Mouse (Mus musculus) megakaryocyte-erythroid progenitor cell, adult 5-6 weeks (primary cell): ENCODE results near the gene Dyrk3. TPM values are rescaled to one million over a fixed set of nuclear protein-coding genes. Genes with fewer than 3 reads are reported as not detected.

Experiments
- ATAC-seq: replicated peaks from 2 replicates; pipeline ENCODE4 v1.8.0; 2016; ENCODE audit warnings: mild to moderate bottlenecking, inconsistent platforms; ENCODE audit not compliant: severe bottlenecking, poor library complexity, low FRiP score, low TSS enrichment
- total RNA-seq, 2 experiments: library from RNA; stranded (forward) in 1 of 2; stranded (reverse) in 1 of 2; fragments of 200-1000, 215-1000 nt in 1 of 2; fragments of >200 nt in 1 of 2; fragmentation: Nextera tagmentation in 1 of 2; gene quantifications; 2 replicates each; pipeline ENCODE4 v1.2.3; 2014 to 2017

Gene Dyrk3
- 18.2 and 19.6 TPM in 2 replicates for total RNA-seq (2014; fragmentation: Nextera tagmentation)
- 20.0 and 31.3 TPM in 2 replicates for total RNA-seq (2017)

DNA sequence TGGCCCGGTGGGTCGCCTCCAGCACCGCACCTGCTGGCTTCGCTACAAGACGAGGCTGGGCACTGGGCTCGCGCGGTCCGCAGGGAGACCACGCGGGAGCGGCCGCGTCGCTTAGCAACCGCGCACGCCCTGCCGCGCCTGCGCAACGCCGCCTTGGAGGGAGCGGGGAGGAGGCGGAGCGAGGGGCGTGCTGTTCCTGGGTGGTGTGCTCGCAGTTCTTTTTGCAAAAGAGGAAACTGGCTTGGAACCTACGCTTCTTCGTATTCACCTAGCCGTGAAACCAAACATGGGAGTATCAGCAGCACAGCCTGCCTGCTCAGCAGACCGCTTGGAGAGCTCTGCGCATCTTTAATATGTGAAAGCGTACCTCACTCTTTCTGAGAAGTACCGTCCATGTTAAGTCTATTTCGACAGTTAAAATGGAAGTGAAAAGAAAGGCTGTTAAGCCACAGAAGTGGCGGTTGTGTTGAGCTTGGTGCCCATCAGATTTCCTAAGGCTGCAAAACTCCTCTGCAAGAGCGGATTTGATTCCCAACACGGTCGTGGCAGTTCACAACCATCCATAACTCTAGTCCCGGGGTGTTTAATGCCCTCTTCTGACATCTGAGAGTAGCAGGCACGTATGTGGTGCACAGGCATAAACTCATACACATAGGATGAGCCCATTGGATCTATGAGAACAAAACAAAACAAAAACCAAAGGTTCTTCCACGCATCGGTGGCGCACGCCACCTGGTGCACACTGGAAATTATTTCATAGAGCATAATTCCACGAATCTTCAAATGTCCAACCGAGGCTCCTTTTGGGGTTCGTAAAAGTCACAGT is at the start of gene Dyrk3:
TSS of gene Dyrk3 (minus strand) at position 150 of the 826 bp plus-strand sequence.
- ATAC-seq: peak; percentile 67

DNA sequence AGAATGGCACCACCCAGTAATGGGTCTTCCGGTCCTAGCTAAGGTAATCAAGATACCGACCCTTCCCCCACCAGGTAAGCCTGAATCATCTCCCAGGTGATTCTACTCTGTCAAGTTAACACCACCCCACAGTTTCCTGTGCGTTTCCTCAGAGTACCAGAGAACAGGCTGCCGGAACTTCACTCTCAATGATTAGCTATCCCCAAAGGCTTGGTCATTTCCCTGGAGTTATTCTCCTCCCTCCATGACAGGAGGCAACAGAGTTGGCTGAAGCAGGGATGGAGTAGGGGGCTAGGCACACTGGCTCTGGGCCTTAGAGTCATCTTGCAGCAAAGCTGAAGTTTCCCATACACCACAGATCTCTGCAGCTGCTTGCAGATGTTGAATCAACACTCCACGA is 49.7 kb upstream of the Dyrk3 start:
- ATAC-seq: no peak

DNA sequence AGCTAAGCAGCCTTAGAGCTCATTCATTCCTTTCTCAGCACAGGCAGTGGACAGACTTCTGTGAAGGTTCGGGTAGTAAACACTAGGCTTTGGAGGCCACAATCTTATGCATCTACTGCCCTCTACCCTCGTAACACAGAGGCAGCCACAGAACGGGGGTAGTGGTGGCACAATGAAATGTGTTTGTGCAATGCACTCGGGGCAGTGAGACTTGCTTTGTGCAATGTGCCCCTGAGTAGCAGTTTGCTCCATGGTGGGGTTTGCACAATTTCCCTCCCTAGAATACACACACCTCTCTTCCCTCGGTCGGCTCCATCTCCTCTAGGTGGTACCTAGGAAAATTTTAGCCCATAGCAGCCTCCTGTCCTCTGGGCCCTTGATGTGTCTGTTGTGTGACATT is 48.9 kb upstream of the Dyrk3 start:
- no peak for ATAC-seq

DNA sequence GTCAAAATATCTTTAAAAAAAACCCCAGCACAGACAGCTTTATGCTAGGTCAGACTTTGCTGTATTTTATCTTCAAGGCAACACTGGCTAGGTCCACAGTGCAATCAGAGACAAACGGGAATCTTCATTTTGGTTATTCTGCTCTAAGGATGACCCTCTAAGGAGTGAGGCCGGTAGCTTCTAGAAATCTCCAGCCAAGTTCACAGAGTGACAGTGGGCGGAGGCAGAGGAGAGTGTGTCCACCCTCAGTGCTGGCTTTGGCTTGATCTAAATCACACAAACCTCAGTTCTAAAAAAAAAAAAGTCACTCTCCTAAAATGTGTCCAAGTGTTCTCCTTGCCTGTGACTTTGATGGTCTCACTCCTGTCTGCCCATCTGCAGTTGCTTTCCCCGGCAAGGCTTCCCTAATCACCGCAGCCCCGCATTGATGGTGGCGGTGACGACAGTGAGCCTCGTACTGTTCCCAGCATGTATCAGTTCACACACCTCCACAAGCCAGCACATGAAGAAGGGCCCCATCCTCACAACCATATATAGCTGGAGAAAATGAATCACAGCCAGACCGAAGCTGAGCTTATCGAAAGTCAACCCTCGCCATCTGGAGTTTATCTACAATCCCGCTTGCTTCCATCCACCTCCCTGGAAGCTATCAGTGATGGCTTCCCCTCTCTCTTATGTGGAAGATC is 47.8 kb upstream of the Dyrk3 start:
- ATAC-seq: no peak

DNA sequence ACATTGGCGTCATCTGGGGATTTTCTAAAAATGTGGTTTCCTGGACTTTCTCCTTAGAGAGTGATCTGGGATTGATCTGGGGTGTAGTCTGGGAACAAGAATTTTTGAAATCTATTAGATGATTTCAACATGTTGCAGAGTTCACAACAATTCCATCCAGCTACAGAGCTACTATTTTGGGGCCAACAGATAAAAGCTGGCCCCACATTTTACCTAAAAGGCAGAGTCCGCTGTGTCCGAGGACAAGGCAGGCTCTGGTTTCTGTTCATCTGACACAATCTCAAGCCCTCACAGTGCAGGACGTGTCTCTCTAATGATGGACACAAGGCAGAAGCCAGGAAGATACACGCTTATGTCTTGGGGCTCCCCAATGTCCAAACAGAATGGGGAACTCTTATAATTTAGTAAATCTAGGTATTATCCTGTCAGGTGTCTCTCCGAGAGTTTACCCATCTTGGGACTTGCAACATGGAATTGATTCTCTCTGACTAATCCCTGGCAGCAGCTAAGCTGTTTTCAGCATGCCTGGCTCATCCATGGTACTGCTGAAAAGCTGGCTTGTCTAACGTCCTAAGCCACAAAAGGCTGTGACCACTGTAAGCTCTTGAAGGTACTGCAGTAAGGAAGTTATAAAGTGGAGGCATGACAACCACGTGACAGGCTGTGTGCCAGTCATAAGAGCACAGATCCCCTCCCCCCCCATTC is 47.0 kb upstream of the Dyrk3 start:
- ATAC-seq: no peak

DNA sequence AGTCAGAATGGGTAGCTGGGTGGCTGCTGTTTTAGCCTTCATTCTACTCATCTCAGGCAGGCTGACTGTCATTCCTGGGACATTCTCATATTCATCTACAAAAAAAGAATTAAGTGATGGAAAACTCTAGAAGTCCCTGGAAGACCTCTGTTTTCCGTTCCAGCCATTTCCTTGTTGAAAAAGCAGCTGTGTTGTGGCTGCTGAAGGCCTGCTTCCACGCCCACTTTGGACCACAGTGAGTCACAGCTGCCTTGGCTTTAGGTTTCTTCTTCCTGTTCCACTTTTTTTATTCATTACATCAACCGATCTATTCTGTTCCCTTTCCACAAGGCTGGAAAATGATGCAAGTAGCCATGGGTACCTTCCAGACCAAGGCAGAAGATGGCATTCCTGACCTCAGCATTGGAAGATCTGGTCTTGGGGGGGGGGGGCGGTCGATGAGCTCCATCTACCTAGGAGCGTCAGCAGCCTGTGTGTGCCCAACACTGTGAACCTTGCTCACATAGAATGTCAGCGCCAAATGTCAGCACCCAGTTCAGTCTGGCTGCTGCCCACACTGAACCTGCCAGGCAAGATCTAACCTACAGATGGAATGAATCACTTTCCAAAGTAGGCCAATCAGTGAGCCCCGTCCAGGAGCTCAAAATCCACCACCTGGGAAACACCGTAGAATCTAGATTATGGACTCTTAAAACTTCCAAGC is 46.3 kb upstream of the Dyrk3 start:
- no peak for ATAC-seq

DNA sequence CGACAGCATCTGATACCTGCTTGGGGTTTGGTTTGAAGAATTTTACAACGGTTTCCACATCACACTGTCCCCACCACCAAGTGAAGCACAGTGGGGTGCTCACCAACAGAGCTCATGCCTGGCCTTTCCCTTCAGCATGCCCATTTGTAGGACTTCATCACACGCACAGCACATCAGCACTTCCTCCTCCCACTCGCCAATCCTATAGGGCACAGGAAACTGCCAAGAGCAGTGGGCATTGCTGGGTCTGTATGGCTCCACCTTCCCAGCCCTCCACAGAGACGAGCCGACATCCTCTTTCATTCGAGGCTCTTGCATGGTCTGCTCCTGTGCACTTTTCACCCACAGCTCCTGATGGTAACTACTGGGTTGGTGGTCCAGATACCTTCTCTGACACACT is 45.1 kb upstream of the Dyrk3 start:
- ATAC-seq: no peak

DNA sequence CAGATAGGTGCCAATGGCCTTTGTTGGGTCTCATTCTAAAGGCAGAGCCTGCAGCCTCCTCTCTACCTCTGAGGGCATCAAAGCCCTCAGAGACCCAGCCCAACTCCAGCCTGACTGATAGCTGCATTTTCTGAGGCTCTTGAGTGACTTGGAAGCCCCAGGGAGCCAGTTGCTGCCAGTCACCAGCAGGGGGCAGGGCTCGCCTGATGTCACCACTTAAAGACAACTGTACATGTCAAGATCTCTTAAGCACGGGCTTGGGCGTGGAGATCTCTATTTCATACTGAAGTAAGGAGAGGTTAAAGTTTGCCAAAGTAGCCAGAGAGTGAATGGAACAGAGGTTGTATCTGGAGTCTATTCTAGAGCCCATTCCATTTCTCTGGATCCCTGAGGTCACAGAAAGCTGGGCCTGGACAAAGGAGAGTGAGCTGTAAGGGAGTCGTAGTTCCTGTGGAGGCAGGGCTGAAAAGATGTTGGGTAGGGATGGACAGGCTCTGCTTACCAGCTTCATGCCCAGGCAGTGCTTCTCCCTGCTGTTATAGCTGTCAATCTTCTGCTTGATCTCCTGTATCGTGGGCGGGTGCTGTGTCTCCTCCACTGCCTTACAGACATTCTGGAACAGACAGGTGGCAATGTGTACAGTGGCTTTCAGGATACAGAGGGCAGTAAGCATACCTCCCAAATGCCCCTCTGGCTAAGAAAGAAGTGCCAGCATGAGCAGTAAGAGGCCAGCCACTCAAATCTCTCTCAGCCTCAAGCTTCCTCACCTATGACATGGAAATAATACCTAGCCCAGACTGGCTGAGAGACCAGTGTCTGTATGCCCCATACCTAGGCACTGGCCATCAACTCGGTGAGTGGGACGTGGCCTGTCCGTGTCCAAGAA is 43.7 kb upstream of the Dyrk3 start:
- peak; percentile 87 for ATAC-seq

DNA sequence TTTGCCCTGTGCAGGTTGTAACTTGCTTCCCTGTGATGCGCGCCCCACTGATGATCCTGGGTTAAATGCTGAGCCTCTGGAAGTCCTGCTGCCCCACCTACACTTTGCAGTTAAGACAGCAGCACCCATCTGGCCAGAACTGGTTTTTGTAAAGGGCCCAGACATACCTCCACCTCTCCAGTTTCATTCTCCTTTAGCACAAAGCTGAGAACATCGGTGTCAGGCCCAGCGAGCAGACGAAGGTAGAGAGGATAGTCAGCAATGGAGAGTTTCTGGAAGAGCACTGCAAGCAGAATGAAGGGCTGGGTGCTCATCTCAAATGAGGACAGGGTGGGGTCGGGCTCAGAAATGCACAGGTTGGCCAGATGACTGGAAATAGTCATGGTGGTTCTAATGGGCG is 42.2 kb upstream of the Dyrk3 start:
- ATAC-seq: no peak

DNA sequence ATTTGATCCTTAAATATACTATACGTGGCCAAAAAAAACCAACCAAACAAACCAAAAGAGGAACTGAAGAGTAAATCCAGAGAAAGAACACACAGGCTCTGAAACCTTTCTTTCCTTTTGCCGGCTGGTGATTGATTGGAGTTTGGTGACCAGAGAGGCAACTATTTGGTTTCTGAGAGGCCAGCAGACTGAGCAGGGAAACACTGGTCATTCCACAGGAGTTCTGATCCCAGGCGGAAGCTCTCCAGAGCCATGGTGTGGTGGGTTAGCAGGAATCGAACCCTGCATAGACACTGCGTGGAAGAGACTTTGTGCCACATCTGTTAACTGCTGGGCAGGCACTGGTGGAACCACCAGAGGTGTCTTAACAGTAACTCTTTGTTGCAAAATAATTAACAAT is 39.9 kb upstream of the Dyrk3 start:
- no peak for ATAC-seq

DNA sequence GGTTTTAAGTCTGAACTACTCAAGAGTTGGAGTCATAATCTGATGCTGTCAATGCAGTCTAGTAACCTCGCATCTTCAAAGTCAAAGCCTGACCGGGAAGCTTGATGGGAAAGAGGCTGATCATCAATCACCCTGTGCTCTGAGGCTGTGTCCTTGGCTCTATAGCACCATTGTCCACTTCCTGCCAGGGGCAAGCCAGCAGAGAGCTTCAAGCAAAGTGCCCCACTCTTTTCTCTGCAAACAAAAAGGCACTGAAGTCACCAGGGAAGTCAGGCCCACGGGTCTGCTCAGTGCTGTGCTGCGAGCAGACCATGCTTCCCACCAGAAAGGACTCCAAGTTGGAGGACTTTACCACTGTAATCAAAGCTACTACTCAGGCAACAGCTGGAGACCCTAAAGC is 39.1 kb upstream of the Dyrk3 start:
- ATAC-seq: no peak

DNA sequence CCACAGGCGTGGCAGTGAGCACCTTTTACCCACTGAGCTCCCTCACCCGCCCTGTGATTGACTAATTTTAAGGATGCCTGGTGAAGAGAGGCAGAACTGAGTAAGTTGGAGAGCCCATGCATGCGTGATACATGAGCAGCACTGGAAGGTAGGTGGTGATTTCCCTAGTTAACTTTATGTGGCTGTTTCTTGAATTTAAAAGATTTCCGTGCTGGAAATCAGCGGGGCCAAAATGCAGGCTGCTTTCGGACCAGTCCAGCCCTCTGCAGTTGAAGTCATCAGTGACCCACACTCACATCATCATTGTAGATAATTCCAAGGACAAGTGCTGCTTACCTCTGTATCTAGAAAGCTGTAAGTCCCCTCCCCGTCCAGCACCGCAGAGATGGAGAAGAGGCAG is 37.7 kb upstream of the Dyrk3 start:
- no peak for ATAC-seq

DNA sequence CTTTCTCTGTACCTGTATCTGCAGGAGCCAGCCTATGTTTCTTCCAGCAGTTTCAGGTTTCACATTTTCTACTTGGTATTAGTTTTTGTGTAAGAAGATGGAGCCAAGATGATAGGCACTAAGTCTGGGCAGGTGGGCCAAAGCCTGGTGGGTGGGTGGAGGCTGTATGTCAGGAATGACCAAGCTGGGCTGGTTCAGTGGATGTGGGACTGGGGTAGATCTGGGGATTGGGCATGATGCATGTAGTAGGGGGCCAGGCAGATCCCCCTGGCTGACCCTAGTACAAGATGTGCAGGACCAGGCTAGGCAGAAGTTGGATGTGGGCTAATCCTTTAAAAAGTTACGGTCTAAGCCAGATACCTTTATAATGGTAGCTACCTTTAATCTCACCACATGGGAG is 37.0 kb upstream of the Dyrk3 start:
- no peak for ATAC-seq

DNA sequence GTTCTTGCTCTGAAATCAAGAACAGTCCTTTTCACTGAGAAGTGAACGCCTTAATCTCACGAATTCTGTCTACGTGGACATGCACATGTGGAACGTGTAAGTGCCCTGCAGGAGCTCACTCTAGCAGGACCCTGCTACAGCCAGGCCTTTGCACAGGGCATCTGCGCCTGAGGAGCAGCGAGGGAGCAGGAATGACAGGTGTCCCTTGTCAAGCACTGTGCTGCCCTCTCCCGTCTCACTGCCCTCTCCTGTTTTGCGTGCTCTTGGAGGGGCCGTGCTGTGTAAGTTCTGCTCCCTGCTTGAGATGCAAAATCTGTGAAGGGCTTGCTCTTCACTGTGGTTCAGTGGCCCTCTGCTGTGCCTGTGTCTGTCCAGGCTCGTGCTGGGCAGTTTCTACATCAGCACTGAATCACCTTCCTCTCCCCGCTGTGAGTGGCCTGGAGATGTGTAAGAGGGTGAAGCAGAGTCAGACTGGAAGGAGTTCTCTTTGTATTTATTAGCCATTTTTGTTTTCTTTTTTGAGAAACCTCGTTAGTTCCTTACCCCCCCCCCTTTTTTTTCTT is 36.2 kb upstream of the Dyrk3 start:
- ATAC-seq: no peak

DNA sequence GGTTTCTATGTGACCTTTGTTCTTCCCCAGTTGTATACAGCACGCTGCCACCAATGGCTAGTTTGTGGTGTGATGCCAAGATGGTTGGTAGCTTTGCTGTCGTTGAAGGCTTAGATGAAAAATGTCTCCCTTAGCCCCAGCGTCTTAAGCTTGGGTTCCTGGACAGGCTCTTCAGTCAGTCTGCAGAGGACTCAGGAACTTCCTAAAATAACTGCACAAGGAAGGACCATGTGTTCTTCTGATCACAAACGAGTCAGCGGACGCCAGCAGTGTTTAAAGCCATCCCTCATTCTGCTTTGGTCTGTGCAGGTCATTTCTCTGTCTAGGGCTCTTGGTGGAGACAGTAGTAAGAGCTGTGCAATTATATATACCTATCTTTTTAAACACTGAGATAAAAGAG is 35.7 kb upstream of the Dyrk3 start:
- no peak for ATAC-seq

DNA sequence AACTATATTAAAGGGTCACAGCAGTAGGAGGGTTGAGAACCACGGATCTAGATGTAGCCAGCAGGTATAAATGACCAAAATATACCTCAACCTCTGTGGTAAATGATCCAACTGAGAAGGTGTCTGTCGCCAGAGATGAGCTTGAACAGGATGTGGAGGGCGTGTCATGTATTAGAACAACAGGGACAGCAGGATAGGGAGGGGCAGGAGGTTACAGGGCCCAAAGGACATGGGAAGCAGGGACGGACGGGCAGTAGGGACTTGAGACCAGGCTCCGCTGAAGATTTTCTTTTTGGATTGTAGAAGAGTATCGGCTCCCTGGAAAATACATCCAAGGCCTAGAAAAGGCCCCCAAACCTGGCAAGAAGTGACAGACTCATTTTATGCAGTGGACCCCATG is 34.9 kb upstream of the Dyrk3 start:
- ATAC-seq: no peak

DNA sequence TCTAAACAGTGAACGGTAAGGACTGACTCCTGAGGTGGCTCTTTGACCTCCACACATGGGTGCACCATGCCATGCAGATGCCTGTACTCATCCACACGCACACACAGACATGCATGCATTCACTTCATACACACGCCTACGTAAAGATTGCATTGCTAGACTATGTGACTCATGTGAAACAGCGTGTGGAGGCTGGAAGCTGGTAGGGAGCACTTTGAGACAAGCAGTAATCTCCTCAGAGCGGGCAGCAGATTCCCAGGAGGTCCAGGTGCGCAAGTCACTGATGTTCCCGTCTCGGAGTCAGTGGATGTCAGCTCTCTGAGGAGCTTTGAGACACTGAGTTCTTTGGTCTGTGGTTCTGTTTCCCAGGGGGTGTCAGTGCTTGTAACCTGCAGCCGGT is 29.5 kb upstream of the Dyrk3 start:
- ATAC-seq: no peak

DNA sequence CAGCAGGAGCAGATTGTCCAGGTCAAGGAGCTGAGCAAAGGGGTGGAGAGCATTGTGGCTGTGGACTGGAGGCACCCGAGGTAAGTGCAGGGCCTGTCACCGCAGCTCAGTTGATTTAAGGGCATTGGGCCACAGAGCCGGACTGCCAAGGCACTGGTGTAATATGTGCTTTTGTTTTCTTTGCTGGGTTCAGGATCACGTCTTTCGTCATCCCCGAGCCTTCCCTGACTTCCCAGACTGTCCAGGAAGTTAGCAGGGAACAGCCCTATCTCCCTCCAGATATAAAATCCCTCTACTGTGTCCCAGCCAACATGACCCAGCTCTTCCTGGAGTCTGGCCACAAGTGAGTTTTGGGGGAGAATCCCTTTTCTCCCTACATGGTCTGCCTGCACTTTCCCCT is 26.3 kb upstream of the Dyrk3 start:
- ATAC-seq: no peak

DNA sequence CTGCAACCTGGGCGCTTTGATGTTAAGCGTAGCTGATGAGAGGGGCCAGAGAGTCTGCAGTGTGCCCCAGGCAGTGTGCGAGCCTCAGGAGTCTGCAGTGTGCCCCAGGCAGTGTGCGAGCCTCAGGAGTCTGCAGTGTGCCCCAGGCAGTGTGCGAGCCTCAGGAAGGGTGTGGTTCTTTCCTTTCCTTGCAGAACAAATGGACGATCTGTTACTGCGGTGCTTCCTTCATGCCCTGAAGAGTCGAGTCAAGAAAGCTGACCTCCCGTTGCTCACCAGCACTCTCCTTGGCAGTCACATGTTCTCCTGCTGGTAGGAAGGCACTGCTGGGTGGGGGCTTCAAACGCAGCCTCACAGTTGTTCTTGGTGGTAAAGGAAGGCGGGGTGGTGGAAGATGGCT is 23.0 kb upstream of the Dyrk3 start:
- peak; percentile 40 for ATAC-seq
